Mouse (Mus musculus): ENCODE data around the gene Ing4.

Gene Ing4

GRCm38 (mm10) chr6:125090341-125091085, 51.0 kb downstream of the Ing4 start:
- no peak for DNase-seq (ENCODE audit: low read depth, low spot score)

GRCm38 (mm10) chr6:125092372-125092771, 52.8 kb downstream of the Ing4 start:
- DNase-seq (ENCODE audit: low read depth, low spot score): no peak

- DNase-seq (ENCODE audit: low read depth, low spot score): no peak
Observed at GRCm38 (mm10) chr6:125094843-125095242, 55.3 kb downstream of the Ing4 start.

- DNase-seq (ENCODE audit: low read depth, low spot score): peak; percentile 82
Observed at GRCm38 (mm10) chr6:125095391-125096278, 56.1 kb downstream of the Ing4 start, which contains the start of gene Chd4. Chd4 (plus strand) TSS chr6:125095981.

GRCm38 (mm10) chr6:125096279-125096596, 56.7 kb downstream of the Ing4 start:
- DNase-seq (ENCODE audit: low read depth, low spot score): no peak

- DNase-seq (ENCODE audit: low read depth, low spot score): no peak
Observed at GRCm38 (mm10) chr6:125096597-125097345, 57.2 kb downstream of the Ing4 start.

GRCm38 (mm10) chr6:125097346-125097689, 57.8 kb downstream of the Ing4 start:
- DNase-seq (ENCODE audit: low read depth, low spot score): no peak

- no peak for DNase-seq (ENCODE audit: low read depth, low spot score)
Observed at GRCm38 (mm10) chr6:125097951-125098350, 58.4 kb downstream of the Ing4 start.

GRCm38 (mm10) chr6:125098513-125098912, 59.0 kb downstream of the Ing4 start:
- DNase-seq (ENCODE audit: low read depth, low spot score): no peak
